Mouse (Mus musculus): ENCODE results near the gene Ide. TPM values are rescaled to one million over a fixed set of nuclear protein-coding genes. Genes with fewer than 3 reads are reported as not detected.

Gene Ide
- polyA plus RNA-seq, 1 experiment from 2014 or later: 49.3 TPM

- Histone ChIP-seq H3K9ac (replicated peaks; ENCODE audit: low read depth, low read length) (no peak overlapping the region), H3K9me3 (ENCODE audit: control insufficient read depth, low read length) (no peaks in the 10 kb centered on the region), H3K4me2 (ENCODE audit: low read depth, low read length) (no peak overlapping the region), H3K4me1 (ENCODE audit: control insufficient read depth, insufficient read depth, low read length) (no peaks in the 10 kb centered on the region; the same call in 1 of the 2 replicates), H3K27me3 (ENCODE audit: control insufficient read depth, insufficient read depth, low read length) (no peaks in the 10 kb centered on the region), H3K36me3 (ENCODE audit: control insufficient read depth, insufficient read depth, low read length) (no peaks in the 10 kb centered on the region), H3K4me3 (ENCODE audit: low read depth, low read length) (no peak overlapping the region), H3K27ac (ENCODE audit: low read depth, low read length) (no peak overlapping the region)
- 35% methylated on average over 10 of the region's 10 CpGs for WGBS
- ATAC-seq (ENCODE audit: low read depth): peak; percentile 92
These were observed 72.1 kb downstream of the Ide start for GRCm38 (mm10) chr19:37265333-37266103.

- Histone ChIP-seq H3K4me1 (ENCODE audit: control insufficient read depth, insufficient read depth, low read length) (no peaks in the 10 kb centered on the region; the same call in 1 of the 2 replicates), H3K9me3 (ENCODE audit: control insufficient read depth, low read length) (no peaks in the 10 kb centered on the region), H3K9ac (replicated peaks; ENCODE audit: low read depth, low read length) (no peak overlapping the region), H3K27me3 (ENCODE audit: control insufficient read depth, insufficient read depth, low read length) (no peaks in the 10 kb centered on the region), H3K36me3 (ENCODE audit: control insufficient read depth, insufficient read depth, low read length) (no peaks in the 10 kb centered on the region), H3K4me3 (ENCODE audit: low read depth, low read length) (no peak overlapping the region), H3K4me2 (ENCODE audit: low read depth, low read length) (no peak overlapping the region), H3K27ac (ENCODE audit: low read depth, low read length) (no peak overlapping the region)
- peak; percentile 47; the same call in 1 of the 2 replicates for ATAC-seq (ENCODE audit: low read depth)
- WGBS: 44% methylated on average over 23 of the region's 23 CpGs
These were observed 73.4 kb downstream of the Ide start for GRCm38 (mm10) chr19:37263943-37264897.

- no peak for ATAC-seq (ENCODE audit: low read depth)
- H3K9me3 ChIP-seq (ENCODE audit: control insufficient read depth, low read length): no peaks in the 10 kb centered on the region
- no peak overlapping the region for H3K27ac ChIP-seq (ENCODE audit: low read depth, low read length)
- H3K36me3 ChIP-seq (ENCODE audit: control insufficient read depth, insufficient read depth, low read length): no peaks in the 10 kb centered on the region
- no peak overlapping the region for H3K4me3 ChIP-seq (ENCODE audit: low read depth, low read length)
- H3K4me1 ChIP-seq (ENCODE audit: control insufficient read depth, insufficient read depth, low read length): no peaks in the 10 kb centered on the region; the same call in 1 of the 2 replicates
- 64% methylated on average over 8 of the region's 8 CpGs for WGBS
- H3K4me2 ChIP-seq (ENCODE audit: low read depth, low read length): no peak overlapping the region
- H3K27me3 ChIP-seq (ENCODE audit: control insufficient read depth, insufficient read depth, low read length): no peaks in the 10 kb centered on the region
- H3K9ac ChIP-seq (replicated peaks; ENCODE audit: low read depth, low read length): no peak overlapping the region
These were observed 74.1 kb downstream of the Ide start for GRCm38 (mm10) chr19:37263566-37263942.

GRCm38 (mm10) chr19:37262389-37262788 lies 75.3 kb downstream of the Ide start:
- H3K9ac ChIP-seq (replicated peaks; ENCODE audit: low read depth, low read length): no peak overlapping the region
- H3K4me1 ChIP-seq (ENCODE audit: control insufficient read depth, insufficient read depth, low read length): no peaks in the 10 kb centered on the region; the same call in 1 of the 2 replicates
- ATAC-seq (ENCODE audit: low read depth): no peak
- no peaks in the 10 kb centered on the region for H3K27me3 ChIP-seq (ENCODE audit: control insufficient read depth, insufficient read depth, low read length)
- H3K4me3 ChIP-seq (ENCODE audit: low read depth, low read length): no peak overlapping the region
- H3K9me3 ChIP-seq (ENCODE audit: control insufficient read depth, low read length): no peaks in the 10 kb centered on the region
- H3K4me2 ChIP-seq (ENCODE audit: low read depth, low read length): no peak overlapping the region
- H3K27ac ChIP-seq (ENCODE audit: low read depth, low read length): no peak overlapping the region
- no peaks in the 10 kb centered on the region for H3K36me3 ChIP-seq (ENCODE audit: control insufficient read depth, insufficient read depth, low read length)
- 74% methylated on average over 4 of the region's 4 CpGs for WGBS

- Histone ChIP-seq H3K4me3 (ENCODE audit: low read depth, low read length) (no peak overlapping the region), H3K4me1 (ENCODE audit: control insufficient read depth, insufficient read depth, low read length) (no peaks in the 10 kb centered on the region), H3K9ac (replicated peaks; ENCODE audit: low read depth, low read length) (no peak overlapping the region), H3K9me3 (ENCODE audit: control insufficient read depth, low read length) (no peaks in the 10 kb centered on the region), H3K27ac (ENCODE audit: low read depth, low read length) (no peak overlapping the region), H3K36me3 (ENCODE audit: control insufficient read depth, insufficient read depth, low read length) (no peaks in the 10 kb centered on the region), H3K4me2 (ENCODE audit: low read depth, low read length) (no peak overlapping the region), H3K27me3 (ENCODE audit: control insufficient read depth, insufficient read depth, low read length) (no peaks in the 10 kb centered on the region)
- 93% methylated on average over 9 of the region's 9 CpGs for WGBS
- no peak for ATAC-seq (ENCODE audit: low read depth)
These were observed 82.3 kb downstream of the Ide start for GRCm38 (mm10) chr19:37255321-37255720.

- no peak overlapping the region for H3K27ac ChIP-seq (ENCODE audit: low read depth, low read length)
- WGBS: 68% methylated on average over 6 of the region's 6 CpGs
- no peaks in the 10 kb centered on the region for H3K9me3 ChIP-seq (ENCODE audit: control insufficient read depth, low read length)
- no peaks in the 10 kb centered on the region for H3K27me3 ChIP-seq (ENCODE audit: control insufficient read depth, insufficient read depth, low read length)
- no peak overlapping the region for H3K9ac ChIP-seq (replicated peaks; ENCODE audit: low read depth, low read length)
- H3K4me2 ChIP-seq (ENCODE audit: low read depth, low read length): no peak overlapping the region
- no peaks in the 10 kb centered on the region for H3K4me1 ChIP-seq (ENCODE audit: control insufficient read depth, insufficient read depth, low read length)
- no peaks in the 10 kb centered on the region for H3K36me3 ChIP-seq (ENCODE audit: control insufficient read depth, insufficient read depth, low read length)
- ATAC-seq (ENCODE audit: low read depth): no peak
- no peak overlapping the region for H3K4me3 ChIP-seq (ENCODE audit: low read depth, low read length)
These were observed 85.5 kb downstream of the Ide start for GRCm38 (mm10) chr19:37252104-37252503.

- H3K27me3 ChIP-seq (ENCODE audit: control insufficient read depth, insufficient read depth, low read length): no peaks in the 10 kb centered on the region
- no peaks in the 10 kb centered on the region for H3K36me3 ChIP-seq (ENCODE audit: control insufficient read depth, insufficient read depth, low read length)
- H3K9me3 ChIP-seq (ENCODE audit: control insufficient read depth, low read length): no peaks in the 10 kb centered on the region
- H3K9ac ChIP-seq (replicated peaks; ENCODE audit: low read depth, low read length): no peak overlapping the region
- no peak overlapping the region for H3K27ac ChIP-seq (ENCODE audit: low read depth, low read length)
- no peak for ATAC-seq (ENCODE audit: low read depth)
- no peak overlapping the region for H3K4me3 ChIP-seq (ENCODE audit: low read depth, low read length)
- H3K4me2 ChIP-seq (ENCODE audit: low read depth, low read length): no peak overlapping the region
- no peaks in the 10 kb centered on the region for H3K4me1 ChIP-seq (ENCODE audit: control insufficient read depth, insufficient read depth, low read length)
- 89% methylated on average over 3 of the region's 3 CpGs for WGBS
These were observed 89.5 kb downstream of the Ide start for GRCm38 (mm10) chr19:37248199-37248598.

- no peak overlapping the region for H3K4me2 ChIP-seq (ENCODE audit: low read depth, low read length)
- ATAC-seq (ENCODE audit: low read depth): no peak
- H3K36me3 ChIP-seq (ENCODE audit: control insufficient read depth, insufficient read depth, low read length): no peaks in the 10 kb centered on the region
- no peak overlapping the region for H3K4me3 ChIP-seq (ENCODE audit: low read depth, low read length)
- no peak overlapping the region for H3K9ac ChIP-seq (replicated peaks; ENCODE audit: low read depth, low read length)
- H3K4me1 ChIP-seq (ENCODE audit: control insufficient read depth, insufficient read depth, low read length): no peaks in the 10 kb centered on the region
- 51% methylated on average over 3 of the region's 3 CpGs for WGBS
- H3K27me3 ChIP-seq (ENCODE audit: control insufficient read depth, insufficient read depth, low read length): no peaks in the 10 kb centered on the region
- no peak overlapping the region for H3K27ac ChIP-seq (ENCODE audit: low read depth, low read length)
- no peaks in the 10 kb centered on the region for H3K9me3 ChIP-seq (ENCODE audit: control insufficient read depth, low read length)
These were observed 90.8 kb downstream of the Ide start for GRCm38 (mm10) chr19:37246859-37247258.

- Histone ChIP-seq H3K27ac (ENCODE audit: low read depth, low read length) (no peak overlapping the region), H3K9ac (replicated peaks; ENCODE audit: low read depth, low read length) (no peak overlapping the region), H3K4me3 (ENCODE audit: low read depth, low read length) (no peak overlapping the region), H3K36me3 (ENCODE audit: control insufficient read depth, insufficient read depth, low read length) (no peaks in the 10 kb centered on the region), H3K9me3 (ENCODE audit: control insufficient read depth, low read length) (no peaks in the 10 kb centered on the region), H3K27me3 (ENCODE audit: control insufficient read depth, insufficient read depth, low read length) (no peaks in the 10 kb centered on the region), H3K4me1 (ENCODE audit: control insufficient read depth, insufficient read depth, low read length) (no peaks in the 10 kb centered on the region), H3K4me2 (ENCODE audit: low read depth, low read length) (no peak overlapping the region)
- WGBS: 44% methylated on average over 2 of the region's 2 CpGs
- ATAC-seq (ENCODE audit: low read depth): no peak
These were observed 94.9 kb downstream of the Ide start for GRCm38 (mm10) chr19:37242707-37243106.

Measured in neural tube, embryonic 14.5 days (tissue).